Mouse (Mus musculus) myocyte (in vitro differentiated cells): ENCODE measurements around the gene Fnbp1l. TPM values are rescaled to one million over a fixed set of nuclear protein-coding genes. Genes with fewer than 3 reads are reported as not detected.
A peak's percentile ranks its signal among the peaks of the same experiment; 100 is the strongest.

Experiments
- H3K27me3 ChIP-seq: one replicate; pipeline ENCODE4 v1.6.1; 2011; ENCODE audit not compliant: control insufficient read depth, insufficient read depth, insufficient read length
- H3K36me3 ChIP-seq: one replicate; pipeline ENCODE4 v1.6.1; 2011; ENCODE audit not compliant: control insufficient read depth, insufficient read depth
- H3K4me2 ChIP-seq: one replicate; pipeline ENCODE4 v1.6.1; 2011; ENCODE audit warnings: low read depth, control low read depth
- H3K4me3 ChIP-seq: one replicate; pipeline ENCODE4 v1.5.1; 2011; ENCODE audit warnings: mild to moderate bottlenecking, control low read depth, moderate library complexity
- H3K79me2 ChIP-seq: one replicate; pipeline ENCODE4 v1.6.1; 2011; ENCODE audit not compliant: control insufficient read depth, insufficient read depth
- H3ac ChIP-seq: one replicate; pipeline ENCODE4 v1.6.1; 2011; ENCODE audit not compliant: control insufficient read depth, insufficient read length
- CEBPB ChIP-seq: IDR thresholded peaks from 2 replicates; pipeline ENCODE4 v1.6.1; 2011; ENCODE audit warnings: mild to moderate bottlenecking, moderate library complexity; ENCODE audit not compliant: poor library complexity, insufficient read depth, severe bottlenecking
- E2F4 ChIP-seq: IDR thresholded peaks from one replicate; pipeline ENCODE4 v1.6.1; 2011; ENCODE audit warnings: mild to moderate bottlenecking, control low read depth, moderate library complexity; ENCODE audit not compliant: insufficient read depth
- MAX ChIP-seq: IDR thresholded peaks from one replicate; pipeline ENCODE4 v1.6.1; 2011; ENCODE audit warnings: low read depth, mild to moderate bottlenecking, control low read depth
- MYOD1 ChIP-seq, 3 experiments: IDR thresholded peaks; one replicate each; pipeline ENCODE4 v1.6.1; 2011; ENCODE audit warnings: control low read depth in 2 of 3, low read depth in 2 of 3, mild to moderate bottlenecking in 2 of 3, moderate library complexity in 1 of 3; ENCODE audit not compliant: insufficient read length in 2 of 3, control insufficient read depth in 1 of 3
- MYOG ChIP-seq, 3 experiments: IDR thresholded peaks; one replicate each; pipeline ENCODE4 v1.6.1; 2011; ENCODE audit warnings: control low read depth in 2 of 3, low read depth in 2 of 3, mild to moderate bottlenecking in 2 of 3; ENCODE audit not compliant: insufficient read length in 2 of 3, control insufficient read depth in 1 of 3, insufficient read depth in 1 of 3
- POLR2A ChIP-seq: IDR thresholded peaks from one replicate; pipeline ENCODE4 v1.6.1; 2011; ENCODE audit warnings: low read depth, mild to moderate bottlenecking, control low read depth, moderate library complexity; ENCODE audit not compliant: insufficient read length
- POLR2AphosphoS2 ChIP-seq: IDR thresholded peaks from one replicate; pipeline ENCODE4 v1.6.1; 2011; ENCODE audit warnings: low read depth, control low read depth; ENCODE audit not compliant: insufficient read length
- REST ChIP-seq: IDR thresholded peaks from one replicate; pipeline ENCODE4 v1.6.1; 2011; ENCODE audit warnings: mild to moderate bottlenecking, control low read depth, moderate library complexity; ENCODE audit not compliant: insufficient read depth, insufficient read length
- SRF ChIP-seq: IDR thresholded peaks from one replicate; pipeline ENCODE4 v1.6.1; 2011; ENCODE audit warnings: low read depth; ENCODE audit not compliant: control insufficient read depth, insufficient read length
- TCF12 ChIP-seq: IDR thresholded peaks from one replicate; pipeline ENCODE4 v1.6.1; 2011; ENCODE audit warnings: mild to moderate bottlenecking, control low read depth; ENCODE audit not compliant: poor library complexity, insufficient read depth, severe bottlenecking
- TCF3 ChIP-seq: IDR thresholded peaks from one replicate; pipeline ENCODE4 v1.6.1; 2011; ENCODE audit warnings: low read depth, control low read depth; ENCODE audit not compliant: insufficient read length
- USF1 ChIP-seq: IDR thresholded peaks from one replicate; pipeline ENCODE4 v1.6.1; 2011; ENCODE audit warnings: low read depth, mild to moderate bottlenecking, control low read depth, moderate library complexity
- polyA plus RNA-seq: library from polyadenylated mRNA; unstranded; fragments of >200 nt; fragmentation: generic; extraction: Trizol; gene quantifications from one replicate; pipeline ENCODE4 v1.2.1, GENCODE M21; 2012; ENCODE audit warnings: missing spikeins

Gene Fnbp1l
- polyA plus RNA-seq, 1 experiment: 8.6 TPM

GRCm38 (mm10) chr3:122620285-122620931 is 893 bp upstream of the Fnbp1l start:
- H3K36me3 ChIP-seq: no peaks in the 10 kb centered on the region
- peaks cover 36% of the 10 kb centered on the region for H3K79me2 ChIP-seq
- no peaks in the 10 kb centered on the region for H3K27me3 ChIP-seq
- no peak for TF ChIP-seq MAX
- TF ChIP-seq TCF3: no peak
- no peak for TF ChIP-seq SRF
- TF ChIP-seq MYOG (IDR thresholded peaks at IDR 0.05; ENCODE audit: control insufficient read depth in 1 of 3, insufficient read depth in 1 of 3, insufficient read length in 2 of 3, low read depth in 2 of 3): no peak
- TF ChIP-seq REST: no peak
- TF ChIP-seq TCF12: no peak
- no peak for TF ChIP-seq MYOD1 (IDR thresholded peaks at IDR 0.05; ENCODE audit: control insufficient read depth in 1 of 3, insufficient read length in 2 of 3, low read depth in 2 of 3)
- no peak for TF ChIP-seq POLR2AphosphoS2
- no peak for TF ChIP-seq USF1
- no peak for TF ChIP-seq CEBPB
- no peak for TF ChIP-seq E2F4
- TF ChIP-seq POLR2A: no peak
- peak overlapping the region; percentile 89 for H3ac ChIP-seq
- H3K4me2 ChIP-seq: peak overlapping the region; percentile 87
- peak overlapping the region; percentile 65 for H3K4me3 ChIP-seq

DNA sequence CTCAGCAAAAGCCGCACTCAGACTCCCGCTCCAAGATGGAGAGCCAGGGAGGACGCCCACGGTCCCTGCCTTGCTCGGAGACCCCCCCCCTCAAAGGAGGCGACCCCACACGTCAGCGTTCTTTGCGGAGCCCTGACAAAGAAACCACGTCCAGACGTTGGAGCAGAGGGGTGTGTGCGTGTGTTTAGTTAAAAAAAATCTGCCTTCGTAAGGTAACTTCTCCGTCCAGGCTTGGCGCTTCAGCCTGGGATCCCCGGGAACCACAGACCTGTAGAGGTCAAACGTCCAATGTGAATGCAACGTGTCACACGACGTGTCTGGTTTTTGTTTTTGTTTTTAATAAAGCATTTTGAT is 393 bp upstream of the Fnbp1l start:
- TF ChIP-seq CEBPB (no peak), MYOD1 (IDR thresholded peaks at IDR 0.05; ENCODE audit: control insufficient read depth in 1 of 3, insufficient read length in 2 of 3, low read depth in 2 of 3) (no peak), POLR2AphosphoS2 (no peak), POLR2A (no peak), USF1 (no peak), REST (no peak), SRF (no peak), MYOG (IDR thresholded peaks at IDR 0.05; ENCODE audit: control insufficient read depth in 1 of 3, insufficient read depth in 1 of 3, insufficient read length in 2 of 3, low read depth in 2 of 3) (no peak), E2F4 (no peak), MAX (no peak), TCF12 (no peak), TCF3 (no peak)
- H3K79me2 ChIP-seq: peaks cover 41% of the 10 kb centered on the region
- peak overlapping the region; percentile 87 for H3K4me2 ChIP-seq
- peak overlapping the region; percentile 89 for H3ac ChIP-seq
- no peaks in the 10 kb centered on the region for H3K36me3 ChIP-seq
- H3K4me3 ChIP-seq: peak overlapping the region; percentile 65
- H3K27me3 ChIP-seq: no peaks in the 10 kb centered on the region

DNA sequence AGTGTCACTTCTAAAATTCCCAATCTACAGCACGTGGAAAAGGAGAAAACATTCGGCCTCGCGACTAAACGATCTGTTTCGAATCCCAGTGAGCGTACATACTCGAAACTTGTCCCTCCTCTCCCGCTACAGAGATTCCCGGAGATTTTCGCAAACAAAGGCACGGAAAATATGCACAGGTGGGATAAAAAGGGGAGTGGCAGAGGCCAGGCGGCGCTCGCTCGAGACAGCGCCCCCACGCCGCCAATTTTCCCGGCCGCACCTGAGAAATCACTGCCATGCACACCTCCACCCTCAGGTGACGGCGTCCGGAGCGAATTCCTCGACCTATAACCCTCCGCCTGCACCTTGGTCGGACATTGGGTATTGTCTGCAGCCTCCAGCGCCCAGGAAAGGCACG is 1.1 kb downstream of the Fnbp1l start:
- H3K4me3 ChIP-seq: peak overlapping the region; percentile 65
- no peaks in the 10 kb centered on the region for H3K27me3 ChIP-seq
- no peaks in the 10 kb centered on the region for H3K36me3 ChIP-seq
- peak overlapping the region; percentile 94 for H3K4me2 ChIP-seq
- H3K79me2 ChIP-seq: peaks cover 55% of the 10 kb centered on the region
- TF ChIP-seq TCF3: no peak
- no peak for TF ChIP-seq MYOG (IDR thresholded peaks at IDR 0.05; ENCODE audit: control insufficient read depth in 1 of 3, insufficient read depth in 1 of 3, insufficient read length in 2 of 3, low read depth in 2 of 3)
- no peak for TF ChIP-seq USF1
- TF ChIP-seq POLR2A: no peak
- no peak for TF ChIP-seq REST
- no peak for TF ChIP-seq MAX
- peak overlapping the region; percentile 89 for H3ac ChIP-seq

DNA sequence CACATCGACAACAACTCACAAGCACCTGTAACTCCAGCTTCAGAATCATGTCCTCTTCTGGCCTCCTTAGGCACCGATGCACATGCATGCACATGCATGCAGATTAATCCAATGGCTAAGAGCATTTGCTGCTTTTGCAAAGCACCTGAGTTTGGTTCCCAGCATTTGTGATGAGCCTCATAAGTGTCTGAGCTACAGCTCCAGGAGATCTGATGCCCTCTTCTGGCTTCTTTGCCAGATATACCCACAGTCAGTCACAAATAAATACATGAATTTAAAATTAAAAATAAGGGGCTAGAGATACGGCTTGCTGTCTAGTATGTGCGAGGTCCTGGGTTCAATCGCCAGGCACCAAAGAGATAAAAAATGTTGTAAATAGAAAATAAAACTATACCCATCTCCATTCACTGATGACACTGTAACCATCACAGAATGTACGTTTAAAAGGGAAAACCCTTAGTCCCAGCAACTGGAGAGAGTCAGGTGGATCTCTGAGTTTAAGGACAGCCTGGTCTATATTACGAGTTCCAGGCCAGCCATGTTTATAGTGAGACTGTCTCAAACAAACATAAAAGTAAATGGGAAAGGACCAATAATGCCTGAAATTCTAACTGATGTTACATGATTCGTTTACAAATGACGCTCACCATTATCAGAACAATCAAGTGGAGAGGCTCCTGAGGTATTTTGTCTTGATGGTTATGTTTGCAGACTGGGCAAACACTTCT is 1.7 kb downstream of the Fnbp1l start:
- no peaks in the 10 kb centered on the region for H3K27me3 ChIP-seq
- TF ChIP-seq CEBPB (no peak), POLR2AphosphoS2 (no peak), USF1 (no peak), TCF12 (no peak), REST (no peak), MYOG (IDR thresholded peaks at IDR 0.05; ENCODE audit: control insufficient read depth in 1 of 3, insufficient read depth in 1 of 3, insufficient read length in 2 of 3, low read depth in 2 of 3) (no peak), E2F4 (no peak), MYOD1 (IDR thresholded peaks at IDR 0.05; ENCODE audit: control insufficient read depth in 1 of 3, insufficient read length in 2 of 3, low read depth in 2 of 3) (no peak), MAX (no peak), TCF3 (no peak), POLR2A (no peak), SRF (no peak)
- peak overlapping the region; percentile 65 for H3K4me3 ChIP-seq
- H3ac ChIP-seq: no peak overlapping the region
- no peaks in the 10 kb centered on the region for H3K36me3 ChIP-seq
- H3K4me2 ChIP-seq: peak overlapping the region; percentile 94
- H3K79me2 ChIP-seq: peaks cover 61% of the 10 kb centered on the region
